Mouse (Mus musculus) hindbrain, embryonic 12.5 days (tissue): Measurements from ENCODE around the gene Smtn. TPM values are rescaled to one million over a fixed set of nuclear protein-coding genes. Genes with fewer than 3 reads are reported as not detected.

ENCODE experiments used
- polyA plus RNA-seq: library from polyadenylated mRNA; unstranded; fragments of >200 nt; fragmentation: Nextera tagmentation; extraction: Ambion mirVana; gene quantifications from 2 replicates; pipeline ENCODE4 v1.2.1, GENCODE M21; 2016

Smtn gene
- polyA plus RNA-seq, 1 experiment from 2014 or later: 42.2 TPM

Other genes starting within 250 kb of the Smtn start
- 19.9 and 22.0 TPM in 2 replicates for gene Pik3ip1, start 210.2 kb downstream of the Smtn start, polyA plus RNA-seq
- 114 and 116 TPM in 2 replicates for gene Limk2, start 131.4 kb downstream of the Smtn start, polyA plus RNA-seq
- 38.5 and 43.0 TPM in 2 replicates for gene Rnf185, start 88.2 kb downstream of the Smtn start, polyA plus RNA-seq
- gene Pla2g3, start 52.3 kb downstream of the Smtn start, polyA plus RNA-seq: 0.81 and 1.2 TPM in 2 replicates
- 0.73 and 1.2 TPM in 2 replicates for gene Inpp5j, start 35.8 kb downstream of the Smtn start, polyA plus RNA-seq
- 78.0 and 83.6 TPM in 2 replicates for gene Selenom, start 25.9 kb downstream of the Smtn start, polyA plus RNA-seq
- 54.0 and 58.9 TPM in 2 replicates for gene Morc2a, start 108.6 kb upstream of the Smtn start, polyA plus RNA-seq